Mouse (Mus musculus) midbrain, postnatal 0 days (tissue): ENCODE measurements around the gene Strn. TPM values are rescaled to one million over a fixed set of nuclear protein-coding genes. Genes with fewer than 3 reads are reported as not detected.

Experiments used
- ATAC-seq: fragments of 200-750 bp; cut with Nextera tagmentation; 2 replicates; pipeline ENCODE4 v1.8.0; 2017; ENCODE audit warnings: moderate number of reproducible peaks, mild to moderate bottlenecking, moderate TSS enrichment, moderate library complexity; ENCODE audit not compliant: low FRiP score
- DNase-seq: peaks from one replicate; pipeline ENCODE4 v3.0.0-alpha.2; 2015; ENCODE audit warnings: low spot score
- H3K27ac ChIP-seq: fragments of 300-500 bp; sonication (generic); 2 replicates; pipeline ENCODE4 v1.5.1; 2014; ENCODE audit warnings: low read depth, mild to moderate bottlenecking, low read length, mixed read lengths
- H3K27me3 ChIP-seq: fragments of 300-500 bp; sonication (generic); 2 replicates; pipeline ENCODE4 v1.6.1; 2014; ENCODE audit warnings: low read length, control low read depth, mixed read lengths; ENCODE audit not compliant: insufficient read depth
- H3K36me3 ChIP-seq: fragments of 300-500 bp; sonication (generic); 2 replicates; pipeline ENCODE4 v1.6.1; 2014; ENCODE audit warnings: low read length, control low read depth, mixed read lengths; ENCODE audit not compliant: insufficient read depth
- H3K4me1 ChIP-seq: fragments of 300-500 bp; sonication (generic); 2 replicates; pipeline ENCODE4 v1.6.1; 2014; ENCODE audit warnings: mild to moderate bottlenecking, control low read depth, antibody characterized with exemption, low read length, mixed read lengths; ENCODE audit not compliant: insufficient read depth
- H3K4me2 ChIP-seq: fragments of 300-500 bp; sonication (generic); 2 replicates; pipeline ENCODE4 v1.6.1; 2014; ENCODE audit warnings: low read depth, mild to moderate bottlenecking, low read length, mixed read lengths; ENCODE audit not compliant: poor library complexity, severe bottlenecking
- H3K4me3 ChIP-seq: fragments of 300-500 bp; sonication (generic); 2 replicates; pipeline ENCODE4 v1.5.1; 2014; ENCODE audit warnings: low read depth, mild to moderate bottlenecking, low read length, moderate library complexity
- H3K9ac ChIP-seq: fragments of 300-500 bp; sonication (generic); replicated peaks from 2 replicates; pipeline ENCODE4 v1.6.1; 2014; ENCODE audit warnings: mild to moderate bottlenecking, low read length, moderate library complexity, mixed read lengths; ENCODE audit not compliant: poor library complexity, severe bottlenecking
- H3K9me3 ChIP-seq: fragments of 300-500 bp; sonication (generic); 2 replicates; pipeline ENCODE4 v1.6.1; 2016; ENCODE audit warnings: low read length, control low read depth
- CTCF ChIP-seq: IDR thresholded peaks from 2 replicates; pipeline ENCODE4 v1.5.1; 2016; ENCODE audit warnings: antibody characterized with exemption, mild to moderate bottlenecking
- WGBS: fragments of 180-500 bp; shearing (Covaris S2); extraction: QIAGEN DNeasy Blood & Tissue Kit; methylation state at CpG from one replicate; pipeline ENCODE4 v1.1.7; 2014; 5-methylcytosine and 5-hydroxymethylcytosine counted together
- polyA plus RNA-seq: library from polyadenylated mRNA; unstranded; fragments of >200 nt; fragmentation: Nextera tagmentation; extraction: Ambion mirVana; gene quantifications from 2 replicates; pipeline ENCODE4 v1.2.1, GENCODE M21; 2015
- total RNA-seq: library from RNA; depleted of rRNA; stranded (reverse); fragments of >200 nt; gene quantifications from 2 replicates; pipeline ENCODE4 v1.2.3, GENCODE M21; 2014

Strn gene
- total and polyA plus RNA-seq, 2 experiments from 2014 or later, result 4.2 to 22.4 TPM

DNA sequence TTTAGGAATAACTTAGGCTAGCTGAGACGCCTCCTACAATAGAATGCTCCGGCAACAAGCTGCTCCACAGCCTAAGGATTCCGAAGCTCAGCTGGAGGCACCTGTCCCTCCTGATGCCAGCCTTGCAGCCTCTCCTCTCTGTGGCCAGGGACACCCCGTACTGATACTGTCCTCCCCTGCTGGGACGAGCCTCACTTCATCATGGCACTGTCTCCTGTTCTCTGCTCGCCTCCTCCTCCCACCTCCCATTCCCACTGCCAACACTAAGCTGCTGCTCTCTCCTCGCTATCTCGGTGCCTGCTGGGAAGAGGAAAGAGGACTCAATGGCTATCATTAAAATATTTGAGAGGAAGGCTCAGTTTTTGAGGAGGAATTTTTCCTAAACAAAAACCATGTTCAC lies 30.6 kb upstream of the Strn start:
- Histone ChIP-seq H3K9me3 (no peaks in the 10 kb centered on the region), H3K36me3 (peaks cover 52% of the 10 kb centered on the region), H3K4me1 (no peaks in the 10 kb centered on the region), H3K27ac (no peak overlapping the region), H3K9ac (no peak overlapping the region), H3K27me3 (no peaks in the 10 kb centered on the region), H3K4me3 (no peak overlapping the region), H3K4me2 (no peak overlapping the region)
- WGBS, result 77% methylated on average over 8 of the region's 8 CpGs
- ATAC-seq, result no peak
- TF ChIP-seq CTCF, result no peak
- DNase-seq, result no peak

DNA sequence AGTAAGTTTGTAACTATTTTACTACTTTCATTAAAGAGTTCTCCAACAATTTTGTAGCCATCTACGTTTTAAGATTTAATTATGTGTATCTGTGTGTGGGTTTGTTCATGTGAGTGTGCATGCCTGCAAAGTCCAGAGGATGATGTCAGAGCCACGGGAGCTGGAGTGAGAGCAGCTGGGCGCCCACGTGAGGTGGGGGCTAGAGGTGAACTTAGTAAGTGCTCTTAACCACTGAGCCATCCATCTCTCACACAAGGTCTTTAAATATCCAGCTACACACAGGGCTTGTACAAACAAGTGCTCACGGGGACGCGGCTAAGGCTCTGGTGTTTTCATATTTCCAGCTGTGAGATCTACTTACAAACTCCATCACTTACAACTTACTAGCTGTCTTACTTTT lies 29.1 kb upstream of the Strn start:
- no peak overlapping the region for H3K4me2 ChIP-seq
- whole genome bisulfite sequencing, result 84% methylated on average over 7 of the region's 7 CpGs
- no peak for TF ChIP-seq CTCF
- no peak overlapping the region for H3K4me3 ChIP-seq
- ATAC-seq, result no peak
- no peaks in the 10 kb centered on the region for H3K27me3 ChIP-seq
- peaks cover 42% of the 10 kb centered on the region for H3K36me3 ChIP-seq
- H3K4me1 ChIP-seq, result no peaks in the 10 kb centered on the region
- no peak for DNase-seq
- H3K27ac ChIP-seq, result no peak overlapping the region
- no peaks in the 10 kb centered on the region for H3K9me3 ChIP-seq
- H3K9ac ChIP-seq, result no peak overlapping the region

DNA sequence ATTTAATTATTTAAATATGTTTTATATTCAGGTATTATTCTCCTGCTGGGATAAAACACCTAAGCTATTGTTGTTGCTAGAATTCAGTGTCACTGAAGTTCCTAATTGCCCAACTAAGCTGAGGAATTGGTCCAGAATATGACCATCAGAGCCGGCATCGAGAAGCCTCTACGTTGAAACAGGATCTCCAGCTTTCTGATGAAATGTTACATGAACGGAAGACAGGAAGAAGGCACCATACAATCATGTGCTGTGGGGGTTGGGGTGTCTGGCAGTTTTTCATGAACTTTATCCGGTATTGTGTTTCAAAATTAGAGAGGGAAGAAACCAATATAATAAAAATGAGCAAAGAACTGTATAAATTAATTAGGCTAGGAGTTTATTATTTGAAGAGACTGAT lies 26.3 kb upstream of the Strn start:
- Histone ChIP-seq H3K36me3 (peaks cover 34% of the 10 kb centered on the region), H3K27me3 (no peaks in the 10 kb centered on the region), H3K9me3 (no peaks in the 10 kb centered on the region), H3K27ac (no peak overlapping the region), H3K9ac (no peak overlapping the region), H3K4me3 (no peak overlapping the region), H3K4me1 (no peaks in the 10 kb centered on the region), H3K4me2 (no peak overlapping the region)
- 96% methylated on average over 5 of the region's 5 CpGs for WGBS
- ATAC-seq (no peak), DNase-seq (no peak)
- no peak for TF ChIP-seq CTCF

DNA sequence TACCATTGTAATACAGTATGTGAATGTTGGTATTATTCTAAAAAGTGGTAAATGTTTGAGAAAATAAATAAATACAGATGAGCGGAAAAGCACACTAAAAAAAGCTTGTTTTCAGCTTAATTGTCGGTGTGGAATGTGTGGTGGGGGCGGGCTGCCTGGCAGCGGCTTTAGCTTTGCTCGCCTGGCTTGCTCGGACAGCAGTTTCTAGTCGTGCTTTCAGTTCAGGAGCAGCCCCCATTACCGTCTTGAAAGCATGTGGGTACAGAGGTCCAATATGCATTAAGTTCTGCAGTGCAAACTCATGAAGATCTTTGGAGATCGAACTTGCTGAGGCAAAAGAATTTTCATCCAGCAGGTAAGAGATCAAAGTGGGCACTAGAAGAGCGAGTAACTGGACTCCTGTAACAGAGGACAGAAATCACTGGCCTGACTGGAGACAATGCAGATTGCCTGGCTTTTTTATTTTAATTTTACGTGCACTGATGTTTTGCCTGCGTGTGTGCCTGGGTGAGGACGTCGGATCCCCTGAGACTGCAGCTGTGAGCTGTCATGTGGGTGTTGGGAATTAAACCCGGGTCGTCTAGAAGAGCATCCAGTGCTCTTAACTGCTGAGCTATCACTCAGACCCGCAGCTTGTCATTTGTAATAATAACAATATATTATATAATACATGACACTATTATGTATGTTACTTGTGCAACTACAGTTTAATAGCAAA lies 16.1 kb upstream of the Strn start:
- Histone ChIP-seq H3K4me2 (no peak overlapping the region), H3K27ac (no peak overlapping the region), H3K9ac (no peak overlapping the region), H3K9me3 (no peaks in the 10 kb centered on the region), H3K27me3 (no peaks in the 10 kb centered on the region), H3K36me3 (peaks cover 26% of the 10 kb centered on the region), H3K4me1 (no peaks in the 10 kb centered on the region), H3K4me3 (no peak overlapping the region)
- TF ChIP-seq CTCF, result no peak
- 61% methylated on average over 17 of the region's 17 CpGs for WGBS
- no peak for ATAC-seq
- DNase-seq, result no peak

DNA sequence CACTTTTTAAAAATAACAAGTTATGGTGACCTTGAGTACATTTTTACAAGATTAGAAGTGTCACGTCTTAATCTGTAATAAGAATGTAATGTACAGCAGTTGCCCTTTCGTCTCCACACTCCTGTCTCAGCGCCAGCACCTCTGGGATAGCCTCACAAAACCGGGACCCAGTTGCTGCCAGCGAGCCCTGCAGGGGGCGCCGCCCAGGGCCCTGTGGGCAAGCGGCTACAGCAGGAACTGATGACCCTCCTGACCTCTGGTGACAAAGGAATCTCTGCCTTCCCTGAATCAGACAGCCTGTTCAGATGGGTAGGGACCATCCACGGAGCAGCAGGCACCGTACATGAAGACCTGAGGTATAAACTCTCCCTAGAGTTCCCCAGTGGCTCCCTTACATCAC lies 15.1 kb upstream of the Strn start:
- Histone ChIP-seq H3K4me1 (no peaks in the 10 kb centered on the region), H3K9me3 (no peaks in the 10 kb centered on the region), H3K27me3 (no peaks in the 10 kb centered on the region), H3K4me3 (no peak overlapping the region), H3K27ac (no peak overlapping the region), H3K36me3 (peaks cover 26% of the 10 kb centered on the region), H3K9ac (no peak overlapping the region), H3K4me2 (no peak overlapping the region)
- TF ChIP-seq CTCF, result no peak
- DNase-seq (no peak), ATAC-seq (no peak)
- WGBS, result 48% methylated on average over 10 of the region's 10 CpGs

DNA sequence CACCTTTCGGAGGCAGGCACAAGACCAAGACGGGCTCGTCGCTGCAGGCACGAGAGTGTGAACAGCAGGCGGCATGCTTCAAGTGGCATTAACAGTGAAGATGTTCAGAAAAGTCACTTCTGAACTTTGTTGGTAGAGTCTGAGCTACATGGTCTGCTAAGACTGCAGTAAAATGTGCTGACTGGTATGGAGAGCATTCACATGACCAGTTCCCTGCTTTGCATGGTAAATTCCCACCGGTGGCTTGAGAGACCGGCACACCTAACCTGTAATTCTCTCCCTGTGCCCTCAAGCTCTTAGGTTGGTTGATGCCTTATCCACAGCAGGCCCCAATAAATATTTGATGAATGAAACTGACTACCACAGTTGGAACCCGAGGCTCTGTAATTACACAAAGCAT lies 11.4 kb upstream of the Strn start:
- no peak for TF ChIP-seq CTCF
- ATAC-seq (no peak), DNase-seq (no peak)
- Histone ChIP-seq H3K27me3 (no peaks in the 10 kb centered on the region), H3K4me3 (no peak overlapping the region), H3K9me3 (no peaks in the 10 kb centered on the region), H3K36me3 (peaks cover 8% of the 10 kb centered on the region; the same call in 1 of the 2 replicates), H3K27ac (no peak overlapping the region), H3K9ac (no peak overlapping the region), H3K4me2 (no peak overlapping the region), H3K4me1 (no peaks in the 10 kb centered on the region)
- 85% methylated on average over 9 of the region's 9 CpGs for WGBS
